In the genomic region with DNA sequence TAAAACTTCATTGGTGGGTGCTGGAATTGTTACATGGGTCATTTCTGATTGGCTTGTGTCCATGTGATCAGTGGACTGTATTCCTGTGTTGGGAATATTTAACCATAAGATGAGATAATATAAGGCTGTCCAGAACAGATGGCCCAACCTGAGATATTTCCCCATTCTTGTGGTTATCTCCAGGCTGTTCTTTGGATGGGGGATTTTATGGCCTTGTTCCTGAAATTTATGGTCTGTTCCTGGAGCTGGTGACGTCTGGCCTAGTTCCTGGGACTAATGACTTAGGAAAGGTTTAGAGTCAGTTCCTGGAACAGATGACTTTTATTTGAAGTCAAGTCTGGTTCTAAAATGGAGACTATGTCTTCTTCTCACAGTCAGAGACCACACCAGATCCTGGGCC, we compare ENCODE assay signal across 18 mouse cellular contexts.
DNase-seq lines count a peak whose midpoint lies in the region; ATAC-seq and TF ChIP-seq lines count a peak whose summit lies in the region.
"Had no signal": no experiment of that assay in that cellular context is flagged by ENCODE, and none has a peak within 500 bp of the region (broad histone marks: within the 10 kb centered on the region; RNA-seq: fewer than 3 reads in every experiment).

No protein-coding gene starts in this region.

- no peak overlapping the region for H3K9ac ChIP-seq in kidney, embryonic 15.5 days
- no peak overlapping the region for H3K9ac ChIP-seq in limb, embryonic 14.5 days (ENCODE audit: low read depth, low read length, severe bottlenecking)
- no peak overlapping the region for H3K9ac ChIP-seq in intestine, postnatal 0 days (ENCODE audit: low read depth, low read length)
- H3K9ac ChIP-seq: embryonic facial prominence, embryonic 12.5 days; forebrain, embryonic 15.5 days; hindbrain, embryonic 15.5 days had no signal

- no peaks in the 10 kb centered on the region for H3K4me1 ChIP-seq in kidney, adult 2 months (ENCODE audit: control insufficient read depth, insufficient read depth, low read length)
- H3K4me1 ChIP-seq in kidney, embryonic 15.5 days, result 0 out of 2 replicates have a peak, but pooled peaks cover 3% of the 10 kb centered on the region
- H3K4me1 ChIP-seq in limb, embryonic 14.5 days (ENCODE audit: control insufficient read depth, insufficient read depth, low read length), result no peaks in the 10 kb centered on the region
- H3K4me1 ChIP-seq in limb, embryonic 10.5 days, result no peaks in the 10 kb centered on the region
- no peaks in the 10 kb centered on the region for H3K4me1 ChIP-seq in intestine, postnatal 0 days (replicated peaks; ENCODE audit: control insufficient read depth, insufficient read depth, low read length)
- H3K4me1 ChIP-seq: embryonic facial prominence, embryonic 12.5 days had no signal

- no peaks in the 10 kb centered on the region for H3K9me3 ChIP-seq in kidney, embryonic 15.5 days (replicated peaks)
- H3K9me3 ChIP-seq in limb, embryonic 14.5 days (ENCODE audit: control insufficient read depth, low read length), result no peaks in the 10 kb centered on the region
- H3K9me3 ChIP-seq in limb, embryonic 10.5 days (replicated peaks), result no peaks in the 10 kb centered on the region
- no peaks in the 10 kb centered on the region for H3K9me3 ChIP-seq in intestine, postnatal 0 days (ENCODE audit: control insufficient read depth)
- H3K9me3 ChIP-seq: embryonic facial prominence, embryonic 12.5 days; forebrain, embryonic 15.5 days; hindbrain, embryonic 15.5 days had no signal

- ATAC-seq in kidney, embryonic 15.5 days (replicated peaks; ENCODE audit: low FRiP score), result no peak
- ATAC-seq in limb, embryonic 14.5 days (ENCODE audit: low FRiP score, low read depth), result peak; percentile 50; the same call in 1 of the 2 replicates
- 0 out of 2 replicates have a peak, but pooled peaks have one; percentile 16 for ATAC-seq in intestine, postnatal 0 days
- ATAC-seq: forebrain, embryonic 15.5 days; inflammation-experienced regulatory T-cells, adult 6 months had no signal

- TF ChIP-seq CTCF in kidney, adult 2 months (conservative IDR thresholded peaks at IDR 0.05; ENCODE audit: insufficient read depth, insufficient read length, low read depth, low read length), result no peak
- TF ChIP-seq CTCF in intestine, postnatal 0 days (IDR thresholded peaks at IDR 0.05; ENCODE audit: low read depth), result no peak

- no peaks in the 10 kb centered on the region for H3K27me3 ChIP-seq in kidney, adult 2 months (replicated peaks; ENCODE audit: control insufficient read depth, insufficient read depth, low read length)
- no peaks in the 10 kb centered on the region for H3K27me3 ChIP-seq in kidney, embryonic 15.5 days
- no peaks in the 10 kb centered on the region for H3K27me3 ChIP-seq in limb, embryonic 14.5 days (ENCODE audit: control insufficient read depth, insufficient read depth, low read length)
- no peaks in the 10 kb centered on the region for H3K27me3 ChIP-seq in limb, embryonic 10.5 days (ENCODE audit: low read depth, poor library complexity, severe bottlenecking)
- H3K27me3 ChIP-seq in intestine, postnatal 0 days (replicated peaks; ENCODE audit: control insufficient read depth, insufficient read depth, low read length), result no peaks in the 10 kb centered on the region
- H3K27me3 ChIP-seq: embryonic facial prominence, embryonic 12.5 days; forebrain, embryonic 15.5 days; hindbrain, embryonic 15.5 days had no signal

- H3K36me3 ChIP-seq in kidney, adult 2 months (ENCODE audit: control insufficient read depth, insufficient read depth, low read length), result no peaks in the 10 kb centered on the region
- H3K36me3 ChIP-seq in kidney, embryonic 15.5 days, result no peaks in the 10 kb centered on the region
- no peaks in the 10 kb centered on the region for H3K36me3 ChIP-seq in limb, embryonic 14.5 days (ENCODE audit: control insufficient read depth, insufficient read depth, low read length)
- H3K36me3 ChIP-seq in limb, embryonic 10.5 days, result no peaks in the 10 kb centered on the region
- no peaks in the 10 kb centered on the region for H3K36me3 ChIP-seq in intestine, postnatal 0 days (ENCODE audit: control insufficient read depth, insufficient read depth)
- H3K36me3 ChIP-seq: embryonic facial prominence, embryonic 12.5 days; forebrain, embryonic 15.5 days; hindbrain, embryonic 10.5 days; hindbrain, embryonic 15.5 days had no signal

- 27% methylated on average over 1 of the region's 1 CpGs for WGBS in kidney, adult 2 months
- WGBS in kidney, embryonic 15.5 days, result 13% methylated on average over 1 of the region's 1 CpGs
- WGBS in limb, embryonic 14.5 days, result 11% methylated on average over 1 of the region's 1 CpGs
- 13% methylated on average over 1 of the region's 1 CpGs for WGBS in limb, embryonic 10.5 days
- 32% methylated on average over 1 of the region's 1 CpGs for WGBS in intestine, postnatal 0 days

- peak; percentile 8 for DNase-seq in kidney, adult 2 months
- DNase-seq in limb, embryonic 14.5 days (ENCODE audit: low spot score), result peak; percentile 28
- DNase-seq in limb, embryonic 10.5 days (ENCODE audit: low spot score), result no peak
- DNase-seq in hindlimb bud, embryonic 11.5 days (ENCODE audit: extremely low spot score, low read depth, low spot score), result peak; percentile 6
- DNase-seq in gastrocnemius, adult 18-20 months (ENCODE audit: low spot score), result no peak
- DNase-seq: cerebellum, adult 11-12 months; cerebellum, adult 9-10 months; cerebellum, postnatal 25 days; gastrocnemius, postnatal 14 days; heart, adult 2 months had no signal

- H3K4me2 ChIP-seq in kidney, embryonic 15.5 days, result no peak overlapping the region
- no peak overlapping the region for H3K4me2 ChIP-seq in limb, embryonic 14.5 days (replicated peaks; ENCODE audit: low read depth, low read length, severe bottlenecking)
- H3K4me2 ChIP-seq in intestine, postnatal 0 days (replicated peaks; ENCODE audit: low read depth), result no peak overlapping the region
- H3K4me2 ChIP-seq: embryonic facial prominence, embryonic 12.5 days; forebrain, embryonic 15.5 days; heart, embryonic 11.5 days; hindbrain, embryonic 15.5 days had no signal

- no peak for TF ChIP-seq POLR2A in kidney, adult 2 months (IDR thresholded peaks at IDR 0.05; ENCODE audit: low read depth, low read length)
- no peak for TF ChIP-seq POLR2A in limb, embryonic 14.5 days (IDR thresholded peaks at IDR 0.05; ENCODE audit: borderline replicate concordance, extremely low read depth, insufficient read depth, insufficient read length)

- H3K27ac ChIP-seq in kidney, adult 2 months (ENCODE audit: insufficient read depth, low read depth, low read length), result no peak overlapping the region
- no peak overlapping the region for H3K27ac ChIP-seq in kidney, embryonic 15.5 days
- no peak overlapping the region for H3K27ac ChIP-seq in limb, embryonic 14.5 days (replicated peaks; ENCODE audit: low read depth, low read length)
- H3K27ac ChIP-seq in limb, embryonic 10.5 days, result no peak overlapping the region
- H3K27ac ChIP-seq in intestine, postnatal 0 days (ENCODE audit: low read depth, low read length), result no peak overlapping the region
- H3K27ac ChIP-seq: embryonic facial prominence, embryonic 12.5 days; forebrain, embryonic 15.5 days; heart, adult 2 months; hindbrain, embryonic 10.5 days; hindbrain, embryonic 15.5 days had no signal

- H3K4me3 ChIP-seq in kidney, adult 2 months (ENCODE audit: insufficient read depth, low read depth, low read length), result no peak overlapping the region
- H3K4me3 ChIP-seq in kidney, embryonic 15.5 days (replicated peaks), result no peak overlapping the region
- H3K4me3 ChIP-seq in limb, embryonic 14.5 days (replicated peaks; ENCODE audit: low read length), result no peak overlapping the region
- no peak overlapping the region for H3K4me3 ChIP-seq in limb, embryonic 10.5 days
- H3K4me3 ChIP-seq in intestine, postnatal 0 days (ENCODE audit: low read depth, low read length), result no peak overlapping the region
- H3K4me3 ChIP-seq: embryonic facial prominence, embryonic 12.5 days; forebrain, embryonic 15.5 days; heart, adult 2 months; hindbrain, embryonic 10.5 days; hindbrain, embryonic 15.5 days had no signal

Comparison
In these comparisons a context has a peak if more than half of its experiments do, and no peak if none do; other contexts are left out.
1. DNase-seq: peak in kidney, adult 2 months (single experiment), limb, embryonic 14.5 days (single experiment) and hindlimb bud, embryonic 11.5 days (single experiment); none in limb, embryonic 10.5 days (single experiment) and gastrocnemius, adult 18-20 months (single experiment).